Mouse (Mus musculus): Measurements from ENCODE around the gene Vcan.
"Not testable (repeated sequence)": the region's sequence is repeated elsewhere in the genome, so short reads cannot be mapped to it uniquely, and the experiment has no call there.

GRCm38 (mm10) chr13:89750562-89750961, 8.3 kb upstream of the Vcan start:
- not testable (repeated sequence) for TF ChIP-seq CTCF (IDR thresholded peaks at IDR 0.05; ENCODE audit: low read depth); EP300 (optimal IDR thresholded peaks at IDR 0.05)
